Mouse (Mus musculus) fat pad, adult 2 months (tissue): ENCODE data around the gene Clec2i.
"Not testable (repeated sequence)": the region's sequence is repeated elsewhere in the genome, so short reads cannot be mapped to it uniquely, and the experiment has no call there.

Experiments used
- DNase-seq: peaks from one replicate; pipeline ENCODE4 v3.0.0-alpha.2; 2011; ENCODE audit warnings: low read depth, low spot score; ENCODE audit errors: extremely low read depth

The Clec2i gene

DNA sequence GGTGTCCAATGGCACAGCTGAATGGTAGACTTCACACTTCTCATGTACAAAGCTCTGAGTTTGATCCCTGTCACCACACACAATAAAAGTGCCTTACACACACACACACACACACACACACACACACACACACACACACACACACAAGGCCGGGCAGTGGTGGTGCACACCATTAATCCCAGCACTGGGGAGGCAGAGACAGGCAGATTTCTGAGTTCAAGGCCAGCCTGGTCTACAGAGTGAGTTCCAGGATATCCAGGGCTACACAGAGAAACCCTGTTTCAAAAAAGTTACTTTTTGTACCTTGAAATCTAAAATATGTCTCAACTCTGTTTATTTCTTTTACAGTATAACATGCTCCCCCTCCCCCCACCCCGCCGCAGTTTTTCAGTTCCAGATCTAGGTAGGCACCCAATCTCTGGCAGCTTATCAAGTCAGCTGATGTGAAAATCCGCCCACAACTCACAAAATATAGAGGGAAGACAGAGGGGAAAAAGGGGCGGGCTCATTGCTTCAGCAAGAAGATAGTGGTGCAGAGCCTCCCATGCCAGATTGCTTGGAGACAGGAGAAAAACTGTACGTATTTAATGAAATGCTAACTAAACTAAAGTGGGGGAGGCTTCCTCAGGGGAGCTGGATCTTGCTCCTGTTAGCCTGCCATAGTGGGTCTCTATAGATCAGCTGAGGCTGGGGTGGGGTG lies at the start of gene Clec2i:
Gene Clec2i (plus strand): TSS at position 498 of the 700 bp plus-strand sequence.
- DNase-seq: not testable (repeated sequence)

DNA sequence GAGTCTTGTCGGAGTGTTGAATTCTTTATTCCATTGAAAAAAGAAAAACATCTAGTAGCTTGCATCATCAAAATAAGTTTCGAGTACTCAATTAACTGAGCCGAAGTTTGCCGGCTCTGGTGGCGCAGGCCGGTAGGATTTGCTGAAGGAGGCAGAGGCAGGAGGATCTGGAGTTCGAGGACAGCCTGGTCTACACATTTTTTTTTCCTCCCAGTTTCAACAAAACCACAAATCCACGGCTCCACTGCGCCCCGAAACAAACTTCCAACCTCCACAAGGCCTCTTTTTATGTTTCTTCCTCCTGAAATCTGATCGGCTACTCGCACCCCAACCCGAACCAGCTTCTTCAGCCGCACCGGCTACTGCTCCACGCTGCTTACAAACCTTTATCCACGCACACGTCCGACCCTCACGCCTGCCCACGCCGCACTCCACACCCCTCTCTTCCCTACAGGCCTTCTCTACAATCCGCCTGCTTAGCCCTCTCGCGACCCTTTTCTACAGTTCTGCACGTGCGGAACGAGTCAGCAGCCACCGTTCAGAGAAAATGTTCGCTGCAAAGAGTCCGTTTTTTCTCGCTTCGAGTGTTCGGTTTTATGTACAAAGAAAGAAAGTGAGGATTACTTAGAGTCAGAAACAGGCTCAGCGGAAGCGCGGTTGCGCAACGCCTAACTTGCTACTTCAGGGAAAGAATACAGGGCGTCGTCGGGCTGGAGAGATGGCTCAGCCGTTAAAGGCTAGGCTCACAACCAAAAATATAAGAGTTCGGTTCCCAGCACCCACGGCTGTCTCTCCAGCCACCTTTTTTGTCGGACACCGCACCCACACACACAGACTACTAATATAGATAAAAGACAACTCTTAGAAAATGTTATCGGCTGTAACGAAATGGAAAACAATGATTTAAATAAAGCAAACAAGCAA lies 48.8 kb upstream of the Clec2i start:
- no peak for DNase-seq

DNA sequence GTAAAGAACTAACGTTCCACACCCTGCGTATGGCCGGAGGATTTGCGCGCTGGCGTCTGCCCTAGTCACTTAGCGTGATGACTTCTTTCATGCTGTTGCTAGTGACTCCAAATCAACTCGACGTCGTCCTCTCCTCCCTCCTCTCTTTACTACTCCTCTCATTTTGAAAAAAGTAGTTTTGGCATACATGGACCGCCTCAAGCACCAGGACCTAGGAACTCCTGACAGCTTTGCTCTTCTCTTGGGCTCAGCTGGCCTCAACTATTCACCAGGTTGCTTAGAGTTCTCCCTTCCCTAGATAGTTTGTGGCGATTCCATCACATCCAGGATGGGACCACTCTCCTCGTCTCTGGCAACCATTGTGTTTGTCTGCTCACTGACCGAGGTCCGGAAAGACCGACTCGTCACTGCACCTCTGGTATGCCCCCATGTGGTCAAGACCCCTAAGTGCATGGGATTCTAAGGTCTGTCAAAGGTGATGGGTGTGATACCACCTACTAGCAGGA lies 48.1 kb upstream of the Clec2i start:
- no peak for DNase-seq

DNA sequence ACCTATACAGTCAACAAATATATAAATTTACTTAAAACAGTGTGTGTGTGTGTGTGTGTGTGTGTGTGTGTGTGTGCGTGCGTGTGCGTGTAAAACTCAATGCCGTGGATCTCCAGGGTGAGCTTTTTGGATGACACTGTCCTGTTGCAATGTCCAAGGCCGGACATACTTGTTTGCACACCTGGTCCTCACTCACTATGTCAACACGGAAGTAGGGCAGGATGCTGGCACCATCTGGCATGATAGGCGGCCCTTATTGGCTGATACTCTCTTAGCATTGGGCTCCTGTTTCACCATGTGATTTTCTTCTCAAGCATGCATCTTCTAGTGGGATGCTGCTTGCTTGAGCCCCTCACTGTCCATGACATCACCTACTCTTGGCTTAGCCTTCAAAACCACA lies 47.5 kb upstream of the Clec2i start:
- no peak for DNase-seq

- not testable (repeated sequence) for DNase-seq
Measured at GRCm38 (mm10) chr6:128840669-128841068, 46.7 kb upstream of the Clec2i start.

DNA sequence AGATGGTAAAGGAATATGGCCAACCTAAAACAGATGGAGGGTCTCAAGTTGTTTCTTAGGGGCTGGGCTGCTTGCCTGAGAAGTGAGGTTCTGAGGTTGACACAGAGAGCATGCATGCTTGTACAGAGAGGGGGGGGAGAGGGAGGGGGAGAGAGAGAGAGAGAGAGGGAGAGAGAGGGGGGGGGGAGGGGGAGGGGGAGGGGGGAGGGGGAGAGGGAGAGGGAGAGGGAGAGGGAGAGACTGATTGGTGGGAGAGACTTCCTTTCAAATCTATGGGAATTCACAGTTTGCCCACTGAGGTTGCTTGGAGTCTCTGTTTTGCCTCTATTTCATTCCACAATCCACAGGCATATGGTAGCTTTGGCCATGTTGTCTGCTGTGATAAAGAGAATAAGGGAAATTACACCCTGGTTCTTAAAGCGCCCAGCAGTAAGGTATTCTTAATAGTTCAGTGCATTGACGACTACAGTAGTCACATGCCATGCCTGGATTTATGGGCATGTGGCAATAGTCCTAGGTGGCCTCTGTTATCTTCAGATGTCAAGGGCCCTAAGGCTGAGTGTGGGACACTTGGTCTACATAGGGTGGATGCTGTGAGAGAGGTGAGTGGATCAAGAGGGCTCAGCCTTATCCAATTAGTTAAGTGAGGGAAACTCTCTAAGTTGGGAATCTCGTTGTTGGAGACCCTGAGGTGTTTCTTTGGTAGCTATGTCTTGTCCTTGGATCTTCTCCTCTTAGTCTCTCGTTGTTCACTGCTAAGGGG lies 45.9 kb upstream of the Clec2i start:
- no peak for DNase-seq

GRCm38 (mm10) chr6:128842356-128842944 lies 44.9 kb upstream of the Clec2i start:
- DNase-seq: no peak

DNA sequence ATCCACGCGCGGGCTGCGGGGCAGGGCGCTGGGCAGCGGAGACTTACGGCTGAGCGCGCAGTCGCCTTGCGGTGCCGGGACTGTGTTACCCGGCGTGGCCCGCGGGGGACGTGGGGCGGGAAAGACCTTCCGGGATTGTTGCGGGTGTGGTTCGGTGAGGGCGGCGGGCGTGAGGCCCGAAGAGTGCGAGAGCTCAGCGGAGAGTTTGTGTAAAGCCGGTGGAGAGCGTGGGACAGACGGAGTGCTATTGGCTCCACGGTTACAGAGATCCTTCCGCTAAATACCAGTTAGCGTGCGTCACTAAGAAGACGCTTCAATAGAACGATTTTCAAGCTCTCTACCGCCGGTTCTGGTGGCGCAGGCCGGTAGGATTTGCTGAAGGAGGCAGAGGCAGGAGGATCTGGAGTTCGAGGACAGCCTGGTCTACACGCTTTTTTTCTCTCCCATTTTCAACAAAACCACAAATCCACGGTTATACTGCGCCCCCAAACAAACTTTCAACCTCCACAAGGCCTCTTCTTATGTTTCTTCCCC lies 44.4 kb upstream of the Clec2i start:
- no peak for DNase-seq

- DNase-seq: no peak
Measured at GRCm38 (mm10) chr6:128843479-128843992, 43.9 kb upstream of the Clec2i start.

GRCm38 (mm10) chr6:128844131-128844530 lies 43.3 kb upstream of the Clec2i start:
- DNase-seq: no peak

DNA sequence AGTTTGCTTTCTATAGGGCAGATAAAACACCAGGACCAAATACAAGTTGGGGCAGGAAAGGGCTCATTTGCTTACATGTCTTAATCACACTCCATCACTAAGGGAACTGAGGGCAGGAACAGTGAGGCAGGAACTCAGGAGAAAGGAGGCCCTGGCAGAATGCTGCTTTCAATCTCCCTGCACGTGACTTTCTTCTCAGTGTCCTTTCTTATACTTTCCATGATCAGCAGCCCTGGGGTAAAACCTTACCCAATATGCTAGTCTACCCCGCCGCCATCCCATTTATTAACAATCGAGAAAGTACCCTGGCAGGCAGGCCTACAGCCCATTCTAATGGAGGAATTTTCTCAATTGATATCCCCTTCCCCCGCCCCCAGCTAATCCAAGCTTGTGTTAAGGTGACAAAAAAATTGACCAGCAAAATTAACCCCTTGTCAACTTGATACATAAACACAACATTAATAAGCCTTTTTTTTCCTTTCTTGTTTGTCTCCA lies 42.8 kb upstream of the Clec2i start:
- DNase-seq: no peak

- DNase-seq: no peak
Measured at GRCm38 (mm10) chr6:128845319-128845979, 41.9 kb upstream of the Clec2i start.

- no peak for DNase-seq
Measured at GRCm38 (mm10) chr6:128845998-128846542, 41.3 kb upstream of the Clec2i start.

GRCm38 (mm10) chr6:128847401-128847800 lies 40.0 kb upstream of the Clec2i start:
- no peak for DNase-seq

- no peak for DNase-seq
Measured at GRCm38 (mm10) chr6:128849902-128850301, 37.5 kb upstream of the Clec2i start.

- DNase-seq: no peak
Measured at GRCm38 (mm10) chr6:128850671-128851070, 36.7 kb upstream of the Clec2i start.

GRCm38 (mm10) chr6:128851151-128851550 lies 36.2 kb upstream of the Clec2i start:
- no peak for DNase-seq

GRCm38 (mm10) chr6:128852766-128853165 lies 34.6 kb upstream of the Clec2i start:
- no peak for DNase-seq
